Mouse (Mus musculus) heart, postnatal 4 days (tissue): ENCODE data around the gene Irx5. TPM values are rescaled to one million over a fixed set of nuclear protein-coding genes. Genes with fewer than 3 reads are reported as not detected.
A peak's percentile ranks its signal among the peaks of the same experiment; 100 is the strongest.

Experiments used
- DNase-seq: peaks from one replicate; pipeline ENCODE4 v3.0.0; 2021
- total RNA-seq, 2 experiments: library from RNA; stranded (reverse); gene quantifications; 2 replicates each; pipeline ENCODE4 v1.2.3; 2021

The Irx5 gene
- total RNA-seq, 2 experiments from 2014 or later = 12.0 to 12.7 TPM

DNA sequence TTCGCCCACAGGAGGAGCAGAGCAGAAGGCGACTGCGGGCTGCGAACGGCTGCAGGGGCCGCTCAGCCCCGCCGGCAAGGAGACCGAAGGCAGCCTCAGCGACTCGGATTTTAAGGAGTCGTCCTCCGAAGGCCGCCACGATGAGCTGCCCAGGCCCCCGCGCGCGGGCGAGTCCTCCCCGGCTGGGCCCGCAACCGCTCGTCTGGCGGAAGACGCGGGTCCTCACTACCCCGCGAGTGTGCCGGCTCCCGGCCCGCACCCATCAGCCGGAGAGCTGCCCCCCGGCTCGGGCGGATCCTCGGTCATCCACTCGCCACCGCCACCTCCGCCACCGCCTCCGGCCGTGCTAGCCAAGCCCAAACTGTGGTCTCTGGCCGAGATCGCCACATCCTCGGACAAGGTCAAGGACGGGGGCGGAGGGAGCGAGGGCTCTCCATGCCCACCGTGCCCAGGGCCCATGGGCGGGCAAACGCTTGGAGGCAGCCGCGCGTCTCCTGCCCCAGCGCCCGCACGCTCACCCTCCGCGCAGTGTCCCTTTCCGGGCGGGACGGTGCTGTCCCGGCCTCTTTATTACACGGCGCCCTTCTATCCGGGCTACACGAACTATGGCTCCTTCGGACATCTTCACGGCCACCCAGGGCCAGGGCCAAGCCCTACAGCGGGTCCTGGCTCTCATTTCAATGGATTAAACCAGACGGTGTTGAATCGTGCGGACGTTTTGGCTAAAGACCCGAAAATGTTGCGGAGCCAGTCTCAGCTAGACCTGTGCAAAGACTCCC lies 2.8 kb downstream of the Irx5 start:
- DNase-seq = peak; percentile 37

DNA sequence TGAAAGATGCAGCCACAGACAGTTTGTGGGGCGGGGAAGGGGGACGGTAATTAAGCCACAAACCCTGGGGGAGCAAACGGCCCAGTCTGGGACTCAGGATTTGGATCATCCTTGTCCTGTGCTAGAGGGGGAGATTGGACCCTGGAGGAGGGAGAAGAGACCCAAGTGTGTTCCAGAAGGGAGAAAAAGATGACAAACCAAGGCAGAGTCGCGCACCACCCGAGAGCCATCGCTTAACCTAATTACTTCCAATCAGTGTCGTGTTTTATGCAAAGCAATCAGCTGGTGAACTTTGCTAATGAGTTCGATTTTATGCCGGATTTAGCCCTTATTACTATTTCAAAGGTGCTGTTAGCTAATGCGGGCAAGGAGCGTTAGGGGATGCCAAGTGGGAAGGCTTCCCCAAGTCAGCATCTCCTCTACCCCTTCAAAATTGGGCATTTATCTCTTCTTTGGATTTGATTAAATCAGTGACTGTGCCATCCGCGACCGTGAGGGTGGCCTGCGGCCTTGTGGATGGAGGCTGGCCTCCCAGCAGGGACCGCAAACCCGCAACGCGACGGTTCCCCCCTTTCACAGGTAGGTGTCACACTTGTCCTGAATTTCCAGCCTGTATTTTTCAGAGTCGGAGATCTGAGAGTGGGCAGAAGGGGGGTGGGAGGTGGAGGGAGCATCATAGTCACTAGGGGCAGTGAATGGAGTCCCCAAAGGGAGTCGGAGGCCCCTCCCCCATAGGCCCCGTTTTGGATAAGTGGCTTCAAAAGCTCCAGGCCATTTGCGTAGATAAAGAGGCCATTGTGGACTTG lies 4.3 kb downstream of the Irx5 start:
- DNase-seq = peak; percentile 62

GRCm38 (mm10) chr8:92362396-92363115 lies 5.1 kb downstream of the Irx5 start:
- DNase-seq = no peak

- peak; percentile 9 for DNase-seq
Measured at GRCm38 (mm10) chr8:92363217-92364147, 6.1 kb downstream of the Irx5 start.

- peak; percentile 75 for DNase-seq
Measured at GRCm38 (mm10) chr8:92364148-92364775, 6.8 kb downstream of the Irx5 start.

GRCm38 (mm10) chr8:92364776-92365240 lies 7.4 kb downstream of the Irx5 start:
- peak; percentile 11 for DNase-seq

GRCm38 (mm10) chr8:92365241-92365943 lies 8.0 kb downstream of the Irx5 start:
- peak; percentile 12 for DNase-seq

- DNase-seq = no peak
Measured at GRCm38 (mm10) chr8:92365944-92366735, 8.7 kb downstream of the Irx5 start.

- peak; percentile 56 for DNase-seq
Measured at GRCm38 (mm10) chr8:92366736-92367267, 9.4 kb downstream of the Irx5 start.

DNA sequence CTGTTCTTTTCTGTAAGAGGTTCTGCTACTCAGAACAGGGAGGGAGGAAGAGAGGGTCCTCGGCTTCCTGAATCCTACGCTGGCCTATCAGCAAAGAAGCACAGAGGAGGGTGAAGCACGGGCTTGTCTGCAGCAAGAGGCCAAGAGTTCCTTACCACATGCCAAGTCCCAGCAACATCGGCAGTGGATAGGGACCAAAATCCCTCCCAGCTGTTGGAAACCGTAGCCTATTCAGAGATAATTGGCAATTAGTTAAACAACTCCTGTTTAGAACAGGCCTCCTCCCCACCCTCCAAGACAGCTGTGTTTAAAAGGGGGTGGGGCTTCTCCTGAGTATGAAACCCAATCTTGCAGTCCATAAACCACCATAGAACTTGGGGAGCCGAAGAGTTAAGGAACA lies 22.1 kb downstream of the Irx5 start:
- no peak for DNase-seq

GRCm38 (mm10) chr8:92380571-92380970 lies 23.1 kb downstream of the Irx5 start:
- peak; percentile 21 for DNase-seq

DNA sequence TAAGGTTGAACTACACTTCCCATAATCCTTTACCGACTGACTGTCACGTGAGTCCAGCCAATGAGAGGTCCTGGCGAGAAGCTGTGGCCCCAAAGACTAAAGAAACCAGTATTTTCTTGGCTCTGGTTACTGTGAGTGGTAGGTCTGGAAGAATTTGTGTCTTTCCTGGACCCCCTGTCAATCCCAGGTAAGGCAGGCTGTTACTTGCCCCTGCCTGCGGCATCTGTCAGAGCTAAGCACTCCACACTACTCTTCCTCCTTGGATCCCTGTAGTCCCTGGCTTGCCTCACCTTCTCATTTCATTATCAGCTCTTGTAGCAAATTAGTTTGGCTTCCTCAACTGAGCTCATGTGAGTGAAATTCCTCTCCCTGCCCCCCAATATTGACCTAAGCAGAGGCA lies 30.5 kb downstream of the Irx5 start:
- no peak for DNase-seq

DNA sequence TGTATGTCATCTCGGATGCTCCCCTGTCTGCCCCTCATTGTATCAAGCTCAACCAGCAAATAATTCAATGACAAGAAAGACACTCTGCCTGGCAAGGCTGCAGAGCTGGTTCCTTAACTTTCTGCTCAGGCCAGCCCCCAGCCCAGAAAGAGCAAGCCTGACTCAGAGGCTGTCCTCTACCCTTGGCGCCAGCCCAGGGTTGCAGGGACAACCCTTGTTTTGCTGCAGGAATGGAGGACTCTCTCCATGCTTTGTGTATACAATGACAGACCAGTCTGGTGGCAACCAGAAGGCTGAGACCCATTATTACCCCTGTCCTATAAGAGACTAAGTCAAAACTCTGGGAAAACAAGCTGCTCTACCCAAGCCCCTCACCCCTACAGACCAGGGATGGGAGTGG lies 46.8 kb downstream of the Irx5 start:
- no peak for DNase-seq

DNA sequence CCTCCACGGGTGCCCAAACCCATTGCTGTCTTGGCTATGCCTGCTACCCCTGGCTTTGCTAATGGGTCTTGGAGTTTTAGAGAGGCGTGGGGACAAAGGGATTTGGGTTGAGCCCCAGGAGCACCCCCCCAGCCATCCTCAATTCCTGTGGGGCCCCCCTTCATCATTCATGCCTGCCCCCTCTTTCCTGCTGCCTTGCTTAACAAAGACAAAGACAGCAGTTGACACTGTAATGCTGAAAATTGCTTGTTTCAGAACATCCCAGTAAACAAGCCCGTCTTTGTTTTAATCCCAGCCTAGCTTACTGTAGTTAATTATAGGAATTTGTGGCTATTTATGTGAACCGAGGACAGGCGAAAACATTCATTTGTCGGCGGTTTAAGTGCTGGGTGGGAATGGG lies 50.7 kb downstream of the Irx5 start:
- no peak for DNase-seq

DNA sequence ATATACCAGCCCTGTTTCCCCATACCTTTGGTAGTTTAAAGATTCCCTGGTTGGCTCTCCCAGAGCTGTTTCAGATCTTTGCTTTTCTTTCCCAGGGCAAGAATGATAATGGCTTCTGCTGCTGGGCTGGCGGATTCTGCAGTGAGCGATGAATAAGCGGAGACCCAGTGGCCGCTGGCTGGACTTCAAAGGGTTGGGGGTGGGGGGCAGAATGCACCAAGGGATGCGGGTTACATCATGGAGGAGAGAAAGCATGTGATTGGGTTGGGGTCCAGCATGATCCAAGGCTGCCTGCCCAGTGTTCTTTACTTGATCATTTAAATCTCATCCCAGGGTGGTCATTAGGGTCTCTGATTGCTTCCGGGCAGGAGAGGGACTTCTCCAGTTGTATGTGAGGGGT lies 56.2 kb downstream of the Irx5 start:
- no peak for DNase-seq

- no peak for DNase-seq
Measured at GRCm38 (mm10) chr8:92420666-92421065, 63.2 kb downstream of the Irx5 start.
